Mouse (Mus musculus): ENCODE results near the gene Actl11. TPM values are rescaled to one million over a fixed set of nuclear protein-coding genes. Genes with fewer than 3 reads are reported as not detected.

The Actl11 gene
- polyA plus RNA-seq, 1 experiment = 0.05 TPM

- Histone ChIP-seq H3K4me3 (ENCODE audit: insufficient read depth, low read depth, low read length) (no peak overlapping the region), H3K4me1 (ENCODE audit: control insufficient read depth, insufficient read depth, low read length) (no peaks in the 10 kb centered on the region), H3K27me3 (replicated peaks; ENCODE audit: control insufficient read depth, insufficient read depth, low read length) (no peaks in the 10 kb centered on the region), H3K36me3 (ENCODE audit: control insufficient read depth, insufficient read depth, low read length) (no peaks in the 10 kb centered on the region), H3K27ac (ENCODE audit: insufficient read depth, low read depth, low read length) (no peak overlapping the region)
- WGBS = 84% methylated on average over 5 of the region's 5 CpGs
- no peak for TF ChIP-seq POLR2A (IDR thresholded peaks at IDR 0.05; ENCODE audit: low read depth, low read length)
- TF ChIP-seq CTCF (conservative IDR thresholded peaks at IDR 0.05; ENCODE audit: insufficient read depth, insufficient read length, low read depth, low read length) = no peak
- DNase-seq = no peak
Observed at GRCm38 (mm10) chr9:107919441-107919840, 8.8 kb upstream of the Actl11 start.

- DNase-seq = peak; percentile 56
Observed at GRCm38 (mm10) chr9:107923021-107923420, 5.2 kb upstream of the Actl11 start.

GRCm38 (mm10) chr9:107923956-107924355, 4.3 kb upstream of the Actl11 start:
- Histone ChIP-seq H3K27me3 (replicated peaks; ENCODE audit: control insufficient read depth, insufficient read depth, low read length) (no peaks in the 10 kb centered on the region), H3K4me3 (ENCODE audit: insufficient read depth, low read depth, low read length) (no peak overlapping the region), H3K27ac (ENCODE audit: insufficient read depth, low read depth, low read length) (no peak overlapping the region), H3K36me3 (ENCODE audit: control insufficient read depth, insufficient read depth, low read length) (no peaks in the 10 kb centered on the region), H3K4me1 (ENCODE audit: control insufficient read depth, insufficient read depth, low read length) (no peaks in the 10 kb centered on the region)
- WGBS = 60% methylated on average over 6 of the region's 6 CpGs
- no peak for TF ChIP-seq POLR2A (IDR thresholded peaks at IDR 0.05; ENCODE audit: low read depth, low read length)
- TF ChIP-seq CTCF (conservative IDR thresholded peaks at IDR 0.05; ENCODE audit: insufficient read depth, insufficient read length, low read depth, low read length) = no peak
- no peak for DNase-seq

More at GRCm38 (mm10) chr9:107923021-107923420, 5.2 kb upstream of the Actl11 start:
- H3K4me1 ChIP-seq (ENCODE audit: control insufficient read depth, insufficient read depth, low read length) = no peaks in the 10 kb centered on the region
- no peak overlapping the region for H3K4me3 ChIP-seq (ENCODE audit: insufficient read depth, low read depth, low read length)
- no peaks in the 10 kb centered on the region for H3K27me3 ChIP-seq (replicated peaks; ENCODE audit: control insufficient read depth, insufficient read depth, low read length)
- H3K27ac ChIP-seq (ENCODE audit: insufficient read depth, low read depth, low read length) = no peak overlapping the region
- WGBS = 43% methylated on average over 7 of the region's 7 CpGs
- TF ChIP-seq POLR2A (IDR thresholded peaks at IDR 0.05; ENCODE audit: low read depth, low read length) (no peak), CTCF (conservative IDR thresholded peaks at IDR 0.05; ENCODE audit: insufficient read depth, insufficient read length, low read depth, low read length) (peak; percentile 78)
- H3K36me3 ChIP-seq (ENCODE audit: control insufficient read depth, insufficient read depth, low read length) = no peaks in the 10 kb centered on the region

- H3K27me3 ChIP-seq (replicated peaks; ENCODE audit: control insufficient read depth, insufficient read depth, low read length) = no peaks in the 10 kb centered on the region
- H3K36me3 ChIP-seq (ENCODE audit: control insufficient read depth, insufficient read depth, low read length) = no peaks in the 10 kb centered on the region
- no peaks in the 10 kb centered on the region for H3K4me1 ChIP-seq (ENCODE audit: control insufficient read depth, insufficient read depth, low read length)
- TF ChIP-seq CTCF (conservative IDR thresholded peaks at IDR 0.05; ENCODE audit: insufficient read depth, insufficient read length, low read depth, low read length) (no peak), POLR2A (IDR thresholded peaks at IDR 0.05; ENCODE audit: low read depth, low read length) (no peak)
- H3K4me3 ChIP-seq (ENCODE audit: insufficient read depth, low read depth, low read length) = no peak overlapping the region
- no peak for DNase-seq
- 60% methylated on average over 3 of the region's 3 CpGs for WGBS
- no peak overlapping the region for H3K27ac ChIP-seq (ENCODE audit: insufficient read depth, low read depth, low read length)
Observed at GRCm38 (mm10) chr9:107925251-107925650, 3.0 kb upstream of the Actl11 start.

- 45% methylated on average over 9 of the region's 9 CpGs for WGBS
- Histone ChIP-seq H3K27me3 (replicated peaks; ENCODE audit: control insufficient read depth, insufficient read depth, low read length) (no peaks in the 10 kb centered on the region), H3K36me3 (ENCODE audit: control insufficient read depth, insufficient read depth, low read length) (no peaks in the 10 kb centered on the region), H3K27ac (ENCODE audit: insufficient read depth, low read depth, low read length) (no peak overlapping the region), H3K4me3 (ENCODE audit: insufficient read depth, low read depth, low read length) (no peak overlapping the region), H3K4me1 (ENCODE audit: control insufficient read depth, insufficient read depth, low read length) (no peaks in the 10 kb centered on the region)
- no peak for DNase-seq
- TF ChIP-seq POLR2A (IDR thresholded peaks at IDR 0.05; ENCODE audit: low read depth, low read length) (no peak), CTCF (conservative IDR thresholded peaks at IDR 0.05; ENCODE audit: insufficient read depth, insufficient read length, low read depth, low read length) (no peak)
Observed at GRCm38 (mm10) chr9:107926920-107927420, 1.3 kb upstream of the Actl11 start.

- H3K36me3 ChIP-seq (ENCODE audit: control insufficient read depth, insufficient read depth, low read length) = no peaks in the 10 kb centered on the region
- 78% methylated on average over 5 of the region's 5 CpGs for WGBS
- no peak for DNase-seq
- no peaks in the 10 kb centered on the region for H3K4me1 ChIP-seq (ENCODE audit: control insufficient read depth, insufficient read depth, low read length)
- H3K27me3 ChIP-seq (replicated peaks; ENCODE audit: control insufficient read depth, insufficient read depth, low read length) = no peaks in the 10 kb centered on the region
- no peak overlapping the region for H3K27ac ChIP-seq (ENCODE audit: insufficient read depth, low read depth, low read length)
- TF ChIP-seq CTCF (conservative IDR thresholded peaks at IDR 0.05; ENCODE audit: insufficient read depth, insufficient read length, low read depth, low read length) (no peak), POLR2A (IDR thresholded peaks at IDR 0.05; ENCODE audit: low read depth, low read length) (no peak)
- H3K4me3 ChIP-seq (ENCODE audit: insufficient read depth, low read depth, low read length) = no peak overlapping the region
Observed at GRCm38 (mm10) chr9:107927749-107928148, 520 bp upstream of the Actl11 start.

GRCm38 (mm10) chr9:107932221-107932620, 4.0 kb downstream of the Actl11 start:
- Histone ChIP-seq H3K4me3 (ENCODE audit: insufficient read depth, low read depth, low read length) (no peak overlapping the region), H3K4me1 (ENCODE audit: control insufficient read depth, insufficient read depth, low read length) (no peaks in the 10 kb centered on the region), H3K27ac (ENCODE audit: insufficient read depth, low read depth, low read length) (no peak overlapping the region), H3K27me3 (replicated peaks; ENCODE audit: control insufficient read depth, insufficient read depth, low read length) (peaks cover 5% of the 10 kb centered on the region; the same call in 1 of the 2 replicates), H3K36me3 (ENCODE audit: control insufficient read depth, insufficient read depth, low read length) (no peaks in the 10 kb centered on the region)
- WGBS = 79% methylated on average over 4 of the region's 4 CpGs
- TF ChIP-seq POLR2A (IDR thresholded peaks at IDR 0.05; ENCODE audit: low read depth, low read length) = no peak
- TF ChIP-seq CTCF (conservative IDR thresholded peaks at IDR 0.05; ENCODE audit: insufficient read depth, insufficient read length, low read depth, low read length) = no peak
- no peak for DNase-seq
